Mouse (Mus musculus) stomach, postnatal 0 days (tissue): ENCODE measurements around the gene Nudt19.

Experiments used
- CTCF ChIP-seq: IDR thresholded peaks from 2 replicates; pipeline ENCODE4 v1.5.1; 2016; ENCODE audit warnings: antibody characterized with exemption, low read depth, mild to moderate bottlenecking, moderate library complexity
- EP300 ChIP-seq: optimal IDR thresholded peaks from 2 replicates; pipeline ENCODE3; 2016; ENCODE audit warnings: antibody characterized with exemption

GRCm38 (mm10) chr7:35599492-35599891 lies 43.4 kb upstream of the Nudt19 start:
- TF ChIP-seq CTCF: peak; percentile 27; the same call in 1 of the 2 replicates
- TF ChIP-seq EP300: no peak
